Mouse (Mus musculus): ENCODE results near the gene Ccdc66. TPM values are rescaled to one million over a fixed set of nuclear protein-coding genes. Genes with fewer than 3 reads are reported as not detected.
A peak's percentile ranks its signal among the peaks of the same experiment; 100 is the strongest.

Gene Ccdc66
- polyA plus RNA-seq (2012; ENCODE audit: insufficient read depth, insufficient read length, low replicate concordance, missing spikeins) = not detected in 2 replicates

DNA sequence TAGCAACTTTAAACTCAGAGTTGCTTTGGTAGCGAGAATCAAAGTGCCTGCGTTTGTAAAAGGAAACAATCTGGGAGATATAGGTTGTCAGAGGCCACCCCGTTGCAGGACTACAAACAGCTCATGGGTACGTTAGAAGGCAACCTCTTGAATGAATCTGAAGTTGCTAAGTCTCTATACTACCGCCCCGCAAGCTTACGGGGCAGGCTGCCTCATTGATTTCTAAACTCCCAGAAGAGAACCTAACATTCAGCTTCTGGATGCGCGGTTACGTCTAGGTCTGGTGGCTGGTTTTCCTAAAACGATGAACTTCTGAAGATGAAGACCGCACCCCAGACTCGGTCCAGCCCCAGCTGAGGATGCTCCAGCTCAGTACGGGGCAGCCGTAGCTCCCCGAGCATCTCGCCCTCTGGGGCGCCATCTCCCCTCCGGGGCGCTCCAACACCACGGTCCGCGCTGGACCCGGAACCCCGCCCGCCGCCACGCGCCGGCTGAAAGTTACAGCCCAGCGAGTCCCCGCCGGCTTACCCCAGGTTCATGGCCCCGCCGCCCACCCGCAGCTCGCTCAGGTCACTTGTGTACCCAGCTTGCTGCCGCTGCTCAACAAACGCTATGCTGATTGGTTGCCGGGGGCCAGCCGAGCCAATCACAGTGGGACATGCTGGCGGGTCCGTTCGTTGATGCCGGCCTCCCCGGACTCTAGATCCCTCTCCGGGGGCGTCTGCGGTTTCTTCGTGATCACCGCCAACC, at the start of gene Ccdc66:
Ccdc66 (minus strand) TSS at position 567 of the 750 bp plus-strand sequence.
- peak within 1 kb of the TSS; percentile 75 for H3K4me3 ChIP-seq (ENCODE audit: insufficient read depth, low read depth, low read length)
- WGBS = under 1% methylated on average over 51 of the region's 51 CpGs
- H3K4me1 ChIP-seq (ENCODE audit: control insufficient read depth, insufficient read depth, low read length) = no peaks in the 10 kb centered on the region; the same call in 1 of the 2 replicates
- TF ChIP-seq POLR2A (IDR thresholded peaks at IDR 0.05; ENCODE audit: insufficient read depth, low read depth, low read length) (peak; percentile 54), CTCF (IDR thresholded peaks at IDR 0.05; ENCODE audit: insufficient read depth, low read depth, low read length) (no peak)
- peak within 1 kb of the TSS; percentile 40; the same call in 1 of the 2 replicates for H3K27ac ChIP-seq (ENCODE audit: insufficient read depth, low read depth, low read length)

DNA sequence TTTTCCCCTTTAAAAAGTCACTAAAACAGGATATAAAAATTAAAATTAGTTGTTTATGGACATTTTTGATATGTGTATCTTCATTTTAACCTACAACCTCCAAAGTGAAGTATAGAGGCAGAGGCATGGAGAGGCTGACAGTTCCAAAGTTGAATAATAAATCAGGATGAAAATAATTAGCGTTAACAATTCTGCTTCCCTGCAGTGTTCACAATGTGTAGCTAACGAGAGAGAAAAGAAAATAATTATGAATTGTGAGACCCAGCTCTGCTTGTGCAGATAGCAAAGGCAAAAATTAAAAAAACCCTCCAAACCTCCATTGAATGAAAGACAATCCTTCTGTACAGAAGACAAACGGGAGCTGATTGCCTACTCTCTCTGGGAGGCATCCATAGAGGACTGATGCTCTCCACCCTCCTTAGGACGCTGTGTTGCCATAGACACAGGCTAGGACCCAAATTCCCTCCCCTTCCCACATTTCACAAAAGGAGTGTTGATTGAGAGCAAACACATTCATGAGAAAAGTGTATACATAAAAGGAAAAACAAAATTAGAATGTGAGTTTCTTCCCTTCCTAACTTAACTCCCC, 35.7 kb upstream of the Ccdc66 start:
- 29% methylated on average over 4 of the region's 4 CpGs for WGBS
- H3K4me3 ChIP-seq (ENCODE audit: insufficient read depth, low read depth, low read length) = no peak overlapping the region
- TF ChIP-seq CTCF (IDR thresholded peaks at IDR 0.05; ENCODE audit: insufficient read depth, low read depth, low read length) (no peak), POLR2A (IDR thresholded peaks at IDR 0.05; ENCODE audit: insufficient read depth, low read depth, low read length) (no peak)
- H3K27ac ChIP-seq (ENCODE audit: insufficient read depth, low read depth, low read length) = no peak overlapping the region
- H3K4me1 ChIP-seq (ENCODE audit: control insufficient read depth, insufficient read depth, low read length) = no peaks in the 10 kb centered on the region

DNA sequence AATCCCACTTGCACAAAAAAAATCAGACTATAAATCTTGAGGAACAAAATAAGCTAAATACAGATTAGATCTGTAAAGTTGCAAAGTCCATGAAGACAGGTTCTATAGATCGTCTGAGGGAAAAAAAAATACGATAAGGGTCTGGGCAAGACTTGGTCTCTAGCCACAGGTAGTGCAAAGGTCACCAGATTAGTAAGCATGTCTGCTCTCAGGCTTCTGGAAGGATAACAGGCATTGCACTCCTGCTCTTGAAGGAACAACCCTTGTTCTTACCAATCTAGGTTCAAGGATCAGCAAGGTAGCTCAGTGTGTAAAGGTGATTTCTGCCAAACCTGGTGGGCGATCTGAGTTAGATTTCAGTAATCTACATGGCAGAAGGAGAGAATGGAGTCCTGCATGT, 28.2 kb upstream of the Ccdc66 start:
- TF ChIP-seq CTCF (IDR thresholded peaks at IDR 0.05; ENCODE audit: insufficient read depth, low read depth, low read length) = no peak
- TF ChIP-seq POLR2A (IDR thresholded peaks at IDR 0.05; ENCODE audit: insufficient read depth, low read depth, low read length) = no peak
- no peaks in the 10 kb centered on the region for H3K4me1 ChIP-seq (ENCODE audit: control insufficient read depth, insufficient read depth, low read length)
- H3K27ac ChIP-seq (ENCODE audit: insufficient read depth, low read depth, low read length) = no peak overlapping the region
- 94% methylated on average over 3 of the region's 3 CpGs for WGBS
- H3K4me3 ChIP-seq (ENCODE audit: insufficient read depth, low read depth, low read length) = no peak overlapping the region

DNA sequence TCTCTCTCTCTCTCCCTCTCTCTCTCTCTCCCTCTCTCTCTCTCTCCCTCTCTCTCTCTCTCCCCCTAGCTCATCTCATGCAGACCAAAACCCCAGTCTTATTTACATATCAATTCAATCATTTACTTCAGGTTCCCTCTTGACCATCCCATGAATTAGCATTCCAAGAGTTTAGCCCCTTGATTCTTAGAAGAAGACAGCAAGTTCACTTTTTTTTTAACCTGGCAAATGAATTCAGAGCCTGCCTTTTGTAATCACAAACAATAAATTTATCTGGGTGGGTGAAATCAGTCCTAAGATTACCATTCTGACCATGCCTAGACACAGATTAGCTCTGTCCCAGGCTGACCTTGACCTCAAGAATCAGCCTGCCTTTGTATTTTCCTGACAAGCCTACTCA, 16.3 kb upstream of the Ccdc66 start:
- no peak for TF ChIP-seq CTCF (IDR thresholded peaks at IDR 0.05; ENCODE audit: insufficient read depth, low read depth, low read length)
- TF ChIP-seq POLR2A (IDR thresholded peaks at IDR 0.05; ENCODE audit: insufficient read depth, low read depth, low read length) = no peak
- H3K27ac ChIP-seq (ENCODE audit: insufficient read depth, low read depth, low read length) = no peak overlapping the region
- no peak overlapping the region for H3K4me3 ChIP-seq (ENCODE audit: insufficient read depth, low read depth, low read length)
- H3K4me1 ChIP-seq (ENCODE audit: control insufficient read depth, insufficient read depth, low read length) = no peaks in the 10 kb centered on the region

DNA sequence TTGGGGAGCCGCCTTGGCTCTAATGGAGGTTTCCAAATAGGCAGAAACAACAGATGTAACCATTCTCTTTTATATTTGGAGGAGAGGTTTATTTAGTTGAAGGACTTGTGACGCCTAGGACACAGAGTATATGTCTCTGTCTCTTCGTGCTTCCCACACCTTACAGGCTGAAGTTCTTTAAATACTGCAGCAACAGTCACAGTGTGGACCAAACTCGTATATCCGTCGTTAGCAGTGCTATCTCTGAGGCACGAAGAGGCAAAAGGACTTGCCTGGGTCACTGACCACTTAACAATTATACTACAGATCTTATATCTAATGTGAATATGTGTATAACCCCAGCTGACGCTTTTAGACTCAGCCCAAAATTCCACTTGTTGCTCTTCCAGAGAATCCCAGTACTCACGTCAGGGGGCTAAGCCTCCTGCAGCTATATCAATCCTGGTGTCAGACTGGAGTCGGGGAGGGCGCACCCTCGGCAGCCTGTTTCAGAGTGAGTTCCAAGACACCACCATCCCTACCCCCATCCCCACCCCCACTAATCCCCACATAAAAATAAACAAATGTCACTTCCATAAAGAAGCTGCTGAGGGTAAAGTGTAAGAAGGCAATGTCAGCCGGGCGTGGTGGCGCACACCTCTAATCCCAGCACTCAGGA, 513 bp upstream of the Ccdc66 start:
- no peaks in the 10 kb centered on the region for H3K4me1 ChIP-seq (ENCODE audit: control insufficient read depth, insufficient read depth, low read length)
- 32% methylated on average over 15 of the region's 15 CpGs for WGBS
- peak overlapping the region; percentile 40; the same call in 1 of the 2 replicates for H3K27ac ChIP-seq (ENCODE audit: insufficient read depth, low read depth, low read length)
- H3K4me3 ChIP-seq (ENCODE audit: insufficient read depth, low read depth, low read length) = peak overlapping the region; percentile 75
- TF ChIP-seq CTCF (IDR thresholded peaks at IDR 0.05; ENCODE audit: insufficient read depth, low read depth, low read length) (no peak), POLR2A (IDR thresholded peaks at IDR 0.05; ENCODE audit: insufficient read depth, low read depth, low read length) (no peak)

DNA sequence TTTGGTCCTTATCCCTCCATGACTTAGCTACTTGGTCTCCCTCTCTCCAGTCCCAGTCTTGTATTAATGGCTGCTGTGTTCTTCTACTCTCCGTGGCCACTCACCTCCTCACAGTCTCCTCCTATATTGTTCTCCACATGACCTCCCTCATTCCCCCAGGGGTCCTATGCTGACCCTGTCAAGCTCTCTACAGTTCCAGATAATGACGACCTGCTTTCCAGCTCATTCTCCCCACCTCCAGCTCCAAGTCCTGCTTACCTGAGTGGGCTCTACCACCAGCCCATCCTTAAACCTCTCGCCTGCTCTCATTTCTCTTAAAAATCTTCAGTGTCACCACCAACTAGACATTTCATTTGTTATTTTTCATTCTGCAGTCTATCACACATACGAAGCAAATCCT, 7.2 kb downstream of the Ccdc66 start:
- 88% methylated on average over 4 of the region's 4 CpGs for WGBS
- no peak overlapping the region for H3K4me3 ChIP-seq (ENCODE audit: insufficient read depth, low read depth, low read length)
- H3K27ac ChIP-seq (ENCODE audit: insufficient read depth, low read depth, low read length) = no peak overlapping the region
- TF ChIP-seq POLR2A (IDR thresholded peaks at IDR 0.05; ENCODE audit: insufficient read depth, low read depth, low read length) (no peak), CTCF (IDR thresholded peaks at IDR 0.05; ENCODE audit: insufficient read depth, low read depth, low read length) (no peak)
- H3K4me1 ChIP-seq (ENCODE audit: control insufficient read depth, insufficient read depth, low read length) = peaks cover 2% of the 10 kb centered on the region; the same call in 1 of the 2 replicates

DNA sequence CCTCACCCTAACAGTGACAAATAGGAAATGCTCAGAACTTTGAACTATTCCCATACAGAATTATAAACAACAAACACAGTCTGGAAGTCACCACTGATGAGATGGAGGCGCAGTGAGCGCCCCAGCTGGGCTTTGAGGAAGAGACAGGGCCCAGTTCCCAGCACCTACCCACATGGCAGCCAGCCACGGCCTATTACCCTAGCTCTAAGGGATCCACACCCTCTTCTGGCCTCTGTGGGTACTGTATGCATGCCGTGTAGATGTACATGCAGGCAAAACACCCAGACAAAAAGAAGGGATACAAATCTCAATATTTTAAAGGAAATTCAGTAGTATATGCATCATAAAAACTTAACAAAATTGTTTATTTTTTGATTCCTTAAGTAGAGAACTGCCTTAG, 14.7 kb downstream of the Ccdc66 start:
- no peak overlapping the region for H3K4me3 ChIP-seq (ENCODE audit: insufficient read depth, low read depth, low read length)
- no peaks in the 10 kb centered on the region for H3K4me1 ChIP-seq (ENCODE audit: control insufficient read depth, insufficient read depth, low read length)
- no peak for TF ChIP-seq CTCF (IDR thresholded peaks at IDR 0.05; ENCODE audit: insufficient read depth, low read depth, low read length)
- TF ChIP-seq POLR2A (IDR thresholded peaks at IDR 0.05; ENCODE audit: insufficient read depth, low read depth, low read length) = no peak
- WGBS = 92% methylated on average over 4 of the region's 4 CpGs
- H3K27ac ChIP-seq (ENCODE audit: insufficient read depth, low read depth, low read length) = no peak overlapping the region

DNA sequence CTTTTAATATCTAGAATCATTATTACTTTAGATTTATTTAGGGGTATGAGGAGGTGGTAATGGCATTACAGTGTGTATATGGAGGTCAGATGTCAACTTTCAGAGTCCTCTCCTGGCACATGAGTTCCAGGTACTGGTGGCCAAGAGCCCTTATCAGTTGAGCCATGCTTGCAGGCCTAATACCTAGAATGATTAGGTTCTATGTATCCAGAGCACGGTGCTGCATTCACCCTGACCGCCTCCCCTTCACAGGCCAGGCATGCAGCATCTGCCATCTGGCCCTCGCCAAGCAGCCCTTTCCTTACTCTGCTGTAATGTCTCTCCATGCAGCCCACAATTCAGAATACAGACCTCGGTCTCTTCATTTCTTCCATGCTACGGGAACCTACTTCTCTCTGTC, 16.9 kb downstream of the Ccdc66 start:
- Histone ChIP-seq H3K4me3 (ENCODE audit: insufficient read depth, low read depth, low read length) (no peak overlapping the region), H3K27ac (ENCODE audit: insufficient read depth, low read depth, low read length) (no peak overlapping the region), H3K4me1 (ENCODE audit: control insufficient read depth, insufficient read depth, low read length) (no peaks in the 10 kb centered on the region)
- WGBS = 92% methylated on average over 5 of the region's 5 CpGs
- TF ChIP-seq CTCF (IDR thresholded peaks at IDR 0.05; ENCODE audit: insufficient read depth, low read depth, low read length) (no peak), POLR2A (IDR thresholded peaks at IDR 0.05; ENCODE audit: insufficient read depth, low read depth, low read length) (no peak)

DNA sequence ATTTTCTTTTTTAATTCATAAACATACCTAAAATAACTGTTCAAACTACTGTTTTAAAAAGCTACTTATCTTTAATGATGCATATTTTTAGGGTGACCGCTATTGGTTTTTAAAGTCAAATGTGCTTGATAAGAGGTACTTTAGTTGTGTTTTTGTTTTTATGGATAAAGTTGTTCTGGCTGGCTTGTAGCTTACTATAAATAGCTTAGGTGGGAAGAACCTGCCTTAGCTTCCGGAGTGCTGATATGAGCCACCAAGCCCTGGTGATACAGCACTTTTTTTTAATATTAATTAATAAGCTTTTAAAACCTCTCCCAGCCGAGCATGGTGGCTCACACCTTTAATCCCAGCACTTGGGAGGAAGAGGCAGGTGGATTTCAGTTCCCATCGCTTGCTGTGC, 61.3 kb downstream of the Ccdc66 start:
- Histone ChIP-seq H3K27ac (ENCODE audit: insufficient read depth, low read depth, low read length) (no peak overlapping the region), H3K4me1 (ENCODE audit: control insufficient read depth, insufficient read depth, low read length) (no peaks in the 10 kb centered on the region), H3K4me3 (ENCODE audit: insufficient read depth, low read depth, low read length) (no peak overlapping the region)
- TF ChIP-seq CTCF (IDR thresholded peaks at IDR 0.05; ENCODE audit: insufficient read depth, low read depth, low read length) = no peak
- no peak for TF ChIP-seq POLR2A (IDR thresholded peaks at IDR 0.05; ENCODE audit: insufficient read depth, low read depth, low read length)
- 77% methylated on average over 4 of the region's 4 CpGs for WGBS
